Mouse (Mus musculus): Measurements from ENCODE around the gene Nr6a1.

Nr6a1 gene

GRCm38 (mm10) chr2:38675366-38675969 lies 252.0 kb downstream of the Nr6a1 start:
- no peak for DNase-seq (ENCODE audit: low spot score in 2 of 2)
